Mouse (Mus musculus): ENCODE results near the gene Pcyox1. TPM values are rescaled to one million over a fixed set of nuclear protein-coding genes. Genes with fewer than 3 reads are reported as not detected.

Gene Pcyox1
- polyA plus RNA-seq, 1 experiment from 2014 or later = 88.4 TPM

Other genes starting within 250 kb of the Pcyox1 start
- 17.8 and 20.6 TPM in 2 replicates for gene Tgfa, start 201.9 kb downstream of the Pcyox1 start, polyA plus RNA-seq (2015; fragmentation: Nextera tagmentation; extraction: Ambion mirVana)
- 112 and 114 TPM in 2 replicates for gene Fam136a, start 31.5 kb downstream of the Pcyox1 start, polyA plus RNA-seq (2015; fragmentation: Nextera tagmentation; extraction: Ambion mirVana)
- gene Snrpg, start 25.9 kb downstream of the Pcyox1 start, polyA plus RNA-seq (2015; fragmentation: Nextera tagmentation; extraction: Ambion mirVana) = 234 and 259 TPM in 2 replicates
- 232 and 270 TPM in 2 replicates for gene Tia1, start 7.1 kb upstream of the Pcyox1 start, polyA plus RNA-seq (2015; fragmentation: Nextera tagmentation; extraction: Ambion mirVana)
- not detected in 2 replicates for gene Gm44790, start 29.5 kb upstream of the Pcyox1 start, polyA plus RNA-seq (2015; fragmentation: Nextera tagmentation; extraction: Ambion mirVana)
- 21.4 and 22.9 TPM in 2 replicates for gene C87436, start 41.2 kb upstream of the Pcyox1 start, polyA plus RNA-seq (2015; fragmentation: Nextera tagmentation; extraction: Ambion mirVana)
- 123 and 163 TPM in 2 replicates for gene Pcbp1, start 129.2 kb upstream of the Pcyox1 start, polyA plus RNA-seq (2015; fragmentation: Nextera tagmentation; extraction: Ambion mirVana)
- gene Asprv1, start 231.0 kb upstream of the Pcyox1 start, polyA plus RNA-seq (2015; fragmentation: Nextera tagmentation; extraction: Ambion mirVana) = 0.62 and 0.70 TPM in 2 replicates

All from hindbrain, embryonic 16.5 days (tissue).